Mouse (Mus musculus): ENCODE results near the gene Sgcb.

DNA sequence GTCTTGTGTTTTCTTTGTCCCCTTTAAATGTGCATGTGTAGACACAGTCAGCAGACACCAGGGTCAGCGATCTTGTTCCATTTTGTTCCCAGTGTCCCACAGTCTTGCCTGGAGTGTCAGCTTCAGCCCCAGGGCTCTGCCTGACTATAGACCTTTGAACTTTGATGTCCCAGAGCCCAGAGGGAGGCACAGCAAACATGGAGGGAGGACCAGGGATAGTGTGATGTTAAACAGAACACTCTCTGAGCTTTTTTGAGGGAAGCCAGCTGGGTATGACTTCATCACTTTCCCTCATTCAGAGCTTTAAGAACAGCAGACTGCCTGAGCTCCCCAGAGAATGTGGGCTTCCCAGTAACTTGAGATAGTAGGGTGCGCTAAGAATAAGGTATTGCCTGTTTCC lies 42.6 kb upstream of the Sgcb start:
- TF ChIP-seq CTCF (IDR thresholded peaks at IDR 0.05) (no peak), EP300 (IDR thresholded peaks at IDR 0.05; ENCODE audit: insufficient read depth, low read depth, low read length) (no peak), POLR2A (IDR thresholded peaks at IDR 0.05; ENCODE audit: insufficient read depth, low read depth, low read length) (no peak)

Measured in heart, adult 2 months (tissue).